Mouse (Mus musculus) frontal cortex, postnatal 10 days (tissue): ENCODE data around the gene Map7.

Experiments used
- DNase-seq, 2 experiments: peaks; one replicate each; pipeline ENCODE4 v3.0.0; 2022; ENCODE audit warnings: low spot score in 2 of 2, mixed read lengths in 1 of 2

Gene Map7

GRCm38 (mm10) chr10:20148130-20148772, at the start of gene Map7:
Gene Map7 (plus strand): TSS chr10:20148471.
- DNase-seq = peak; percentile 17 to 48

- no peak for DNase-seq
Observed at GRCm38 (mm10) chr10:20101456-20101855, 46.8 kb upstream of the Map7 start.

GRCm38 (mm10) chr10:20104271-20104931, 43.9 kb upstream of the Map7 start:
- DNase-seq = no peak

GRCm38 (mm10) chr10:20105575-20105974, 42.7 kb upstream of the Map7 start:
- no peak for DNase-seq

GRCm38 (mm10) chr10:20107031-20107430, 41.2 kb upstream of the Map7 start:
- DNase-seq = no peak

- no peak for DNase-seq
Observed at GRCm38 (mm10) chr10:20111508-20111907, 36.8 kb upstream of the Map7 start.

- no peak for DNase-seq
Observed at GRCm38 (mm10) chr10:20112026-20112973, 36.0 kb upstream of the Map7 start.

- DNase-seq = no peak
Observed at GRCm38 (mm10) chr10:20119504-20120425, 28.5 kb upstream of the Map7 start.

- DNase-seq = no peak
Observed at GRCm38 (mm10) chr10:20121981-20122380, 26.3 kb upstream of the Map7 start.

- no peak for DNase-seq
Observed at GRCm38 (mm10) chr10:20123401-20123800, 24.9 kb upstream of the Map7 start.

- no peak for DNase-seq
Observed at GRCm38 (mm10) chr10:20124576-20124975, 23.7 kb upstream of the Map7 start.

GRCm38 (mm10) chr10:20125226-20125625, 23.0 kb upstream of the Map7 start:
- peak in 1 of 2 experiments; percentile 50 for DNase-seq

GRCm38 (mm10) chr10:20132933-20133652, 15.2 kb upstream of the Map7 start:
- no peak for DNase-seq

GRCm38 (mm10) chr10:20135350-20136058, 12.8 kb upstream of the Map7 start:
- no peak for DNase-seq

- no peak for DNase-seq
Observed at GRCm38 (mm10) chr10:20136505-20136904, 11.8 kb upstream of the Map7 start.

GRCm38 (mm10) chr10:20141376-20141775, 6.9 kb upstream of the Map7 start:
- DNase-seq = no peak

GRCm38 (mm10) chr10:20148773-20149120, 476 bp downstream of the Map7 start:
- DNase-seq = peak in 1 of 2 experiments; percentile 35

- peak; percentile 56 to 68 for DNase-seq
Observed at GRCm38 (mm10) chr10:20149121-20149834, 1.0 kb downstream of the Map7 start.

GRCm38 (mm10) chr10:20149835-20150355, 1.6 kb downstream of the Map7 start:
- DNase-seq = no peak
